Mouse (Mus musculus): Measurements from ENCODE around the gene Trdmt1.

DNA sequence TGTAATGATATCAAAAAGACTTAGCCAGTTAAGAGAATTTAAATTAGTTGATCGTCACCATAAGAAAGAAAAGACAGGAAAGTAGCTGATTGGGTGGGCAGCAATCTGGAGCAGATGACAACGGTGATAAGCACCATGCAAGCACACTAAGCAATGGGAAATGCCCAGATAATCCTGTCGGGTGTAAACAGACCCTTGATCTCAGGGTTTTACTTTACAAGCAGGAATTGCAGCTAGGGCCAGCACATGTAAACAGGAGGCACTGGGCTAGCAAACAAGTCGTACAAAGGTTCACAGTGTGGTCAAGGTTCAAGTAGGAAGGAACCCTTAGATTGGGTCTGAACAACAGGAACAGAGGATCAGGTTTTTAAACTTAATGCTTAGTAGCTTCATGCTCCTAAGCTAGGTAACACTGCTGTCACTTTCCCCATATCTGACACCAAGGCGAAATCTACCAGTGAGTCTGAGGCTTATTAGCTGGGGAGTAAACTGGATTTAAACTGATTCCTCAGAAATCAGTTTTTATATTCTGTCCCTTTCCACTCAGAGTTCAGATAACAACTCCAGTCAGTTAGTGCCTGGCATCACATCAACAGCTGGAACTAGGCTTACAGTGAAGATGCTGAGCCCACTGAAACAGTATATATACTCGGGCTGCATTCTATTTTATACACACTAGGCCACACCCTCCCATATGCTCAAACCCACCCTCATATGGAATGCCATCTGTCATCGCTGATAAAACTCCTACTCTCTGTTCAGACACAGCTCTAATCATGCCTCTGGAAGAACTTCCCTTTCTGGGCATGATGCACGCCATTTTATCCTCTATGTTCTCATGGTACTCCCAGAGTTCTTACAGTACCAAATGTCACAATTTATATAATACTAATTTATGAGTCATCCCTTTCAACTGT lies 20.7 kb downstream of the Trdmt1 start:
- TF ChIP-seq CTCF (IDR thresholded peaks at IDR 0.05; ENCODE audit: low read depth), result no peak
- no peak for TF ChIP-seq EP300 (IDR thresholded peaks at IDR 0.05; ENCODE audit: low read depth)
